Mouse (Mus musculus) bone marrow macrophage, adult 2 months (primary cell): ENCODE results near the gene Slc7a7.

ENCODE experiments used
- CTCF ChIP-seq: IDR thresholded peaks from 2 replicates; pipeline ENCODE4 v1.5.1; 2012; ENCODE audit warnings: low read depth, mild to moderate bottlenecking, low read length, moderate library complexity
- POLR2A ChIP-seq: IDR thresholded peaks from 2 replicates; pipeline ENCODE4 v1.6.1; 2012; ENCODE audit warnings: mild to moderate bottlenecking, low read depth, low read length, borderline replicate concordance

DNA sequence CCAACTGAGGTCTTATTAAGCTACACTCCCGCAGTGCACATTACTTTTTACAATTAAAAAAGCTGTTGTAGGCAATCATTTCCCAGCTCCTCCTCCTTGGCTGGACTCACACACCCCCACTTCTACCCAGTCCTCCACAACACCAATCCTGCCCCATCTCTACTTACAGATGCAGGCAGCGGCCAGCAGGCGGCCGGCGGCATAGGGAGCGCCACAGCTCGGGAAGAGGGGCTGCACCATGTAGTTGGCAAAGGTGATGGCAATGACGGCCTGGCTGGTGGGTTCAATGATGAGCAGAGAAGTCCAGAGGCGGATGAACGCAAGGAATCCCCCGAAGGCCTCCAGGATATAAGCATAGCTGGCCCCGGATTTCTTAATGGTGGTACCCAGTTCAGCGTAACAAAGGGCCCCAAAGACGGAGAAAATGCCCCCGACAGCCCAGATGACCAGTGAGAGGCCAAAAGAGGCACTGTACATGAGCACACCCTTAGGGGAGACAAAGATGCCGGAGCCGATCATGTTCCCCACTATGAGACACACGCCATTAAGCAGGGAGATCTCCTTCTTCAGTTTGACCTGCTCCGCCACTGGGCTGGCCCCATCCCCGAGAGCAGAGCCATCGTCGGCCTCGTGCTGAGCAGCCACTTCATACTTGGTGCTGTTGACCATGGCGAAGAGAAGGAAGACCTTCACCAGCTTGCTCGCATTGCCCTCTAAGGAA, 9.1 kb downstream of the Slc7a7 start:
- TF ChIP-seq POLR2A: no peak
- TF ChIP-seq CTCF: no peak
